Mouse (Mus musculus) skeletal muscle tissue, adult 2 months (tissue): ENCODE results near the gene Btnl10.

ENCODE experiments used
- DNase-seq: peaks from one replicate; pipeline ENCODE4 v3.0.0-alpha.2; 2012; ENCODE audit warnings: low read depth, low spot score

Btnl10 gene

DNA sequence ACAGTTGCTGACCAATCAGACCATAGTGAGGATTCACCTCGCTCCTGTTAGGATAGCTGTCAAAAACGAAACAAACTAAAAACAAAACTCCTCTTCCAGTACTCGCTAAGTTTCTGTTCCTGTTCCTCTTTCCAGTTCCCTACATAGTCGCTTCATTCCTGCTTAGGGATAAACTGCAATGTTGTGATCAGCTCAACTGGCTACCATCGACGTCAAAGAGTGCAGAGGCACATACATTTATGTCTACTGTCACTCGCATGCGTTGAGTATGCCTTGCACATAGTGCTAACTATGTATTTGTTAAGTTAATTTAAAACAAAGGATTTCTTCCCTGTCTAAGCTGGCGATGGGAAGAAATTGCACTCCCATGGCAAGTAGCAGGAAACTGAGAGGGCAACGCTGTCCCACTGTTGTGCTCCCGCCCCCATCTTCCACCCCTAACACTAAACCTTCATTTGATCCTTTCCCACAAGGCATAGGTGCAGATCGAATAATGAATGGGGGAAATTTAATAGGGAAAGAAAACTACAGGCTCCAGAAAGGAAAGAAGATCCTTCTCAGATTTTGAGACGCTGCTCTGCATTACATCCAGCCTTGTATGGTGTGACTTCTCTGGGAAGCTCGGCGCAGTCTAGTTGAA is 41.6 kb downstream of the Btnl10 start:
- DNase-seq: no peak

DNA sequence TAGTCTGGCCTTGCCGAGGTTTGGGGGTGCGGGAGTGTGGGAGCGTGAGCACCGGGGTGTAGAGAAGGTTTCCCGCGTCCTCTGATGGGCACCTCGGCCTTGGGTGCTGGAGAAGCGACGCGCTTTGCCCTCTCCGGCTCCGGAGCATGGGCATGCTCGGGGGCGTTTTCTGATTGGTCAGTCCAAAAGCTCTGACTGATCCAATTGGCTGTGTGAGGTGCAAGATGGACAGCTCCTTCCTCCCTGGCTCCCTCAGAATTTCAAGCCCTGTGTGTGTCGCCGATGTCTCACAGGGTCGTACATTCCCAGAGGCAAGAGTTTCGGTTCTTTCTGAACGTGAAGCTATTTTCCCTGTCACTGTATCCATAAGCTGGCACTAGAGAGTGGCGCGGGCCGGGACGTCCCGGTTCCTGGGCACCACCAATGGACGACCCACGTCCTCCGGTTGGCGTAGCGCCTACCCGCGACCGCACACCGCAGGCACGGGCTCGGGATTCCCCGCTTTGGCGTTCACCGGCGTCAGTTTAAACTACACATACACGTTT is 42.3 kb downstream of the Btnl10 start:
- peak; percentile 84 for DNase-seq

DNA sequence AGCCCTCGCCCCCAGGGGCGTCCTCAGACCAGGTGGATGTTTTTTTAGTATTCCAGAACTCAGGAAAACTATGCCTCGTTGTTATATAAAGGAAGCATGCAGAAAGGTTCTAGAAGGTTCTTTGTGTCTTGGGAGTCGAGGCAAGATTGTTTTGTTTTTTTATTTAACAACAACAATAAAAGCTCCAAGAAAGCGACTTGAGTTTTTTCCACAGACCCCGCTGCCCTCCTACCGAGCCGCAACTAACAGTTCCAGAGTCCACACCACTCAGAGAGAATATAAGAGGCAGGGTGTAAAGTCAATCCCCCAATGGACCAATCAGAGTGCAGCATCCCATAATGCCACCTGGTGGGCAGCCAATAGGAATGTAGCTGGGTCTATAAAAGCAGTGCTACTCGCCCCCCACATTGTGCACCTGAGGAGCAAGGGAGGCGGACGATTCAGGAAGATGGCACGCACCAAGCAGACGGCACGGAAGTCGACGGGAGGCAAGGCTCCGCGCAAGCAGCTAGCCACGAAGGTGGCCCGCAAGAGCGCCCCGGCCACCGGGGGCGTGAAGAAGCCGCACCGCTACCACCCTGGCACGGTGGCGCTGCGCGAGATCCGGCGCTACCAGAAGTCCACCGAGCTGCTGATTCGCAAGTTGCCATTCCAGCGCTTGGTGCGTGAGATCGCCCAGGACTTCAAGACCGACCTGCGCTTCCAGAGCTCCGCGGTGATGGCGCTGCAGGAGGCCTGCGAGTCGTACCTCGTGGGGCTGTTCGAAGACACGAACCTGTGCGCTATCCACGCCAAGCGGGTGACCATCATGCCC is 43.9 kb downstream of the Btnl10 start:
- no peak for DNase-seq

DNA sequence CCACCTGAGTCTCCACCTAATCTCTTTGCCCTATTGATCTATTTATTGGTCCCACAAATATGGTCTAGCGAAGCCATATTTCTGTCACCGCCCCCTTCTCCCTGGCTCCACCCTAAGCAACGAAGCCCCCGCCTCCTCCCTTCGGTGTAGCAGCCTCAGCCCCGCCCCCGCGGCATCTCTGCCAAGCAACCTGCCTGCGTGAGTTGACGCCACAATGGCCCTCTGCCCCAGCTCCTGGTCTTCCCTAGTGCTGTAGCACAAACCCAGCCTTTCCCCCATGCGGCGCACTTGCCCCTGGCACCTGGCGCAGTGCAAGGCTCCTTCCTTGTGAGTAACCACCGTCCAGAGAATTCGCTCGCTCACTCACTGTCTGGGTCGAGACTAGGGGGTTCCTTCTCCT is 45.8 kb downstream of the Btnl10 start:
- DNase-seq: no peak

GRCm38 (mm10) chr11:58964216-58964615 is 46.5 kb downstream of the Btnl10 start:
- no peak for DNase-seq

- DNase-seq: no peak
Observed at GRCm38 (mm10) chr11:58965001-58965760, 47.5 kb downstream of the Btnl10 start.

DNA sequence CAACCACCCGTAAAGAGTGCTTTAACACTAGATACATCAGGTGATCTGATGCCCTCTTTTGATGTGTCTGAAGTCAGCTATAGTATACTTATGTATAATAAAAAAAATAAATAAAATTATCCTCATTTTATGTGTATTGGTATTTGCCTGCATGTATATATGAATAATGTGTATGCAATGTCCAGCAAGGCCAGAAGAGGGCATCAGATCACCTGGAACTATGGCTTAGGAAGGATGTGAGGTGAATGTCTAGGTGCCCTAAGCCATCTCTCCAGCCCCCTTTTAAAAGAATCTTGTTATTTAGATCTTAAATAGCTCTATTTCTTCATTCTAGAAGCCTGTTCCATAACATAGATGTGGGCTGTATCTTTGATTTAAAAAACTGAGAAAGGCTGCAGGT is 49.6 kb downstream of the Btnl10 start:
- DNase-seq: no peak

DNA sequence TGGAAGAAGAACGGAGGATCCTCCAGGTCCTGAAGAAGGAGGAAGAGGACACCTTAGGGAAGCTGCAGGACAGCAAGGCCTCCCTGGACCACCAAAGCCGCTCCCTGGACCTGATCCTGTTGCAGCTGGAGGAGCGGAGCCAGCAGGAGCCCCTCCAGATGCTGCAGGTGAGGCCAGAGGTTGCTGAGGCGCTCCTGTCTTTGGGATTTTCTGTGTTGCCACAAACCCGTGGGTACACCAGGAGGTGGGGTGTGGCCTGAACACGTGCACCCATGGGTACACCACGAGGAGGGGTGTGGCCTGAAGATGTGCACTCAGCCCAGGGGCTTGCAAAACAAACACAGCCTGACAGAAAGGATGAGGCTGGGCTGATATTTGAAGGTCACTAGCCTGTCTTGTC is 50.8 kb downstream of the Btnl10 start:
- no peak for DNase-seq

GRCm38 (mm10) chr11:58969027-58969426 is 51.3 kb downstream of the Btnl10 start:
- no peak for DNase-seq

DNA sequence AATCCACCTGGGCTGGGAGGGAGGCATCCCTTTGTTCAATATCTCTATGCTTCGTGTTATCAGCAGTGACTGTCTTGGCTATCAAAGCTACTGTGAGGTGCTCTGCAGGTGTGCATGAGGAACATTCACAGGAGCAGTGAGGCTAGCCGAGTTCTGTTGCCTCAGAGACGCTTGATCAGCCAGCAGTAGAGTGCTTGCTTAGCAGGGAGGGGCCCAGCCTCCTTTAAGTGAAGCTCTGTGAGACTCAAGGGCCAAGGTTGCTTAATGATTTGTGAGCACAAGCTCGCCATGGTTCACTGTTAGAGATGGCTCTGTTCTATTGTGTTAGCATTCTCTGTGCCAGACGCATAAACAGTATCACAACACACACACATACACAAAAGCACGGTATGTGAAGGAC is 52.0 kb downstream of the Btnl10 start:
- DNase-seq: no peak

DNA sequence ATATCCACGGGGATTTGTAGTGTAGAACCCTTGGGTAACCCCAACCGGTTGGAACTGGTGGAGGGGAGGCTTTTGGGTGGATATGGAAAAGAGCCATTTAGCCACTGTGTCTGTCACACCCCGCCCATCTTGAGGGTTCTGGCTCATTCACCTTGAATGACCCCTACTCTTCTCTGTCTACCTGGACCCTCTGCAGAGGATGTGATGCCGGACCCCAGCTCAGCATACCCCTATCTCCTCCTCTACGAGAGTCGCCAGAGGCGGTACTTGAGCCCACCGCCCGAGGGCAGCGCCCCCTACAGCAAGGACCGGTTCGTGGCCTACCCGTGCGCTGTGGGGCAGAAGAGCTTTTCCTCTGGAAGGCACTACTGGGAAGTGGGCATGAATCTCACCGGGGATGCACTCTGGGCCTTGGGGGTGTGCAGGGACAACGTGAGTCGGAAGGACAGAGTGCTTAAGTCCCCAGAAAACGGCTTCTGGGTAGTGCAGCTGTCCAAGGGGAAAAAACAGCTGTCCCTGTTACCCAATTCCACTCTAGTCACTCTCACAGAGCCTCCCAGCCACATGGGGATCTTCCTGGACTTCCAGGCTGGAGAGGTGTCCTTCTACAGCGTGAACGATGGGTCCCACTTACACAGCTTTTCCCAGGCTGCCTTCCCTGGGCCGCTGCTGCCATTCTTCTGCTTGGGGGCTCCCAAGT is 53.3 kb downstream of the Btnl10 start:
- DNase-seq: no peak

DNA sequence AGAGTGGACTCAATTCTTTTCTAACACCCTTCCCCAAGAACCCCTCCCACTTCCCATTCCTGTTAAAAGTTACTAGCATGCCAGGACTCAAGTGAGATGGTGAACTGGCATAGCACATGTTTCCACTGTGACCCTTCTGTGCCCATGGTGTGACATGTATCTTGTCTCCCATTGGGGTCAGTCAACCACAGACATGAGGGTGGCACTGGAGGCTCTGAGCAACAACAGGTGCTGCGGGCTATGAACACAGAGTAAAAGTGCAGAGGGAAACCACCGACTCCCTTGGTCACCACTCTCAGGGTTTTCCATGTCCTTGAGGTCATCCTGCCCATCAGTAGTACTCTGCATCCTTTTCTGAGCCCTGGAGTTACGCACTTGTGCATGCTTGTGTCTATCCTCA is 54.1 kb downstream of the Btnl10 start:
- DNase-seq: no peak

GRCm38 (mm10) chr11:58974414-58974813 is 56.7 kb downstream of the Btnl10 start:
- no peak for DNase-seq
